Mouse (Mus musculus): ENCODE measurements around the gene Nek1. TPM values are rescaled to one million over a fixed set of nuclear protein-coding genes. Genes with fewer than 3 reads are reported as not detected.
A peak's percentile ranks its signal among the peaks of the same experiment; 100 is the strongest.

The Nek1 gene
- polyA plus RNA-seq, 1 experiment from 2014 or later, result 30.4 TPM

GRCm38 (mm10) chr8:61041951-61042350 lies 49.0 kb downstream of the Nek1 start:
- Histone ChIP-seq H3K9ac (ENCODE audit: low read depth, low read length) (no peak overlapping the region), H3K9me3 (ENCODE audit: control insufficient read depth, low read length) (no peaks in the 10 kb centered on the region), H3K27me3 (ENCODE audit: control insufficient read depth, insufficient read depth, low read length) (no peaks in the 10 kb centered on the region), H3K4me3 (ENCODE audit: low read depth, low read length) (no peak overlapping the region), H3K4me2 (replicated peaks; ENCODE audit: low read depth, low read length) (no peak overlapping the region), H3K36me3 (ENCODE audit: control insufficient read depth, insufficient read depth, low read length) (no peaks in the 10 kb centered on the region), H3K27ac (ENCODE audit: low read depth, low read length) (no peak overlapping the region), H3K4me1 (replicated peaks; ENCODE audit: control insufficient read depth, insufficient read depth, low read length) (no peaks in the 10 kb centered on the region)
- ATAC-seq (ENCODE audit: low FRiP score) (no peak), DNase-seq (ENCODE audit: low spot score) (peak; percentile 78)

GRCm38 (mm10) chr8:61043874-61044273 lies 50.9 kb downstream of the Nek1 start:
- DNase-seq (ENCODE audit: low spot score) (no peak), ATAC-seq (ENCODE audit: low FRiP score) (no peak)
- H3K27me3 ChIP-seq (ENCODE audit: control insufficient read depth, insufficient read depth, low read length), result no peaks in the 10 kb centered on the region
- H3K4me1 ChIP-seq (replicated peaks; ENCODE audit: control insufficient read depth, insufficient read depth, low read length), result no peaks in the 10 kb centered on the region
- no peak overlapping the region for H3K9ac ChIP-seq (ENCODE audit: low read depth, low read length)
- H3K4me3 ChIP-seq (ENCODE audit: low read depth, low read length), result no peak overlapping the region
- no peaks in the 10 kb centered on the region for H3K36me3 ChIP-seq (ENCODE audit: control insufficient read depth, insufficient read depth, low read length)
- no peak overlapping the region for H3K27ac ChIP-seq (ENCODE audit: low read depth, low read length)
- no peaks in the 10 kb centered on the region for H3K9me3 ChIP-seq (ENCODE audit: control insufficient read depth, low read length)
- no peak overlapping the region for H3K4me2 ChIP-seq (replicated peaks; ENCODE audit: low read depth, low read length)
- 80% methylated on average over 4 of the region's 4 CpGs for WGBS

DNA sequence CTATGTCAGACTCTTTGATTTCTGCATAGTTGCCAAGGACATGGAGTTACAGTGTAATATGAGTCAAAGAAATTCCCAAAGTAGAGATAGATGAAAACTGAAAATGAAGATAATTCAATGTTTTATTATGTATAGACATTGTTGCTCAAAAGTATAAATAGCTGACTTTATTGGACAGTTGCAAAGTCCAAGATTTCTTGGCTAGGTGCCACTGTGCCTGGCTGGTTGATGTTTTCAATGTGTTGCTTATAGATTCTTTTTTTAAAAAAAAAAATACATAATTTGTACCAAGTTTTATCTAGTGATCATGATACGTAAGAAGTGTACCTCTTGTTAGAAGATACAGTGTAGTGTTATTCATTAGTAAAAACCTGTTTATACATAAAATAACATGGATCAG lies 53.8 kb downstream of the Nek1 start:
- no peak for ATAC-seq (ENCODE audit: low FRiP score)
- Histone ChIP-seq H3K4me1 (replicated peaks; ENCODE audit: control insufficient read depth, insufficient read depth, low read length) (no peaks in the 10 kb centered on the region), H3K36me3 (ENCODE audit: control insufficient read depth, insufficient read depth, low read length) (no peaks in the 10 kb centered on the region), H3K27ac (ENCODE audit: low read depth, low read length) (no peak overlapping the region), H3K4me2 (replicated peaks; ENCODE audit: low read depth, low read length) (no peak overlapping the region), H3K9ac (ENCODE audit: low read depth, low read length) (no peak overlapping the region), H3K27me3 (ENCODE audit: control insufficient read depth, insufficient read depth, low read length) (no peaks in the 10 kb centered on the region), H3K4me3 (ENCODE audit: low read depth, low read length) (no peak overlapping the region), H3K9me3 (ENCODE audit: control insufficient read depth, low read length) (no peaks in the 10 kb centered on the region)
- DNase-seq (ENCODE audit: low spot score), result no peak
- WGBS, result 96% methylated on average over 1 of the region's 1 CpGs

- WGBS, result 88% methylated on average over 1 of the region's 1 CpGs
- Histone ChIP-seq H3K4me3 (ENCODE audit: low read depth, low read length) (no peak overlapping the region), H3K36me3 (ENCODE audit: control insufficient read depth, insufficient read depth, low read length) (no peaks in the 10 kb centered on the region), H3K9ac (ENCODE audit: low read depth, low read length) (no peak overlapping the region), H3K27ac (ENCODE audit: low read depth, low read length) (no peak overlapping the region), H3K4me1 (replicated peaks; ENCODE audit: control insufficient read depth, insufficient read depth, low read length) (no peaks in the 10 kb centered on the region), H3K9me3 (ENCODE audit: control insufficient read depth, low read length) (no peaks in the 10 kb centered on the region), H3K4me2 (replicated peaks; ENCODE audit: low read depth, low read length) (no peak overlapping the region), H3K27me3 (ENCODE audit: control insufficient read depth, insufficient read depth, low read length) (no peaks in the 10 kb centered on the region)
- DNase-seq (ENCODE audit: low spot score) (no peak), ATAC-seq (ENCODE audit: low FRiP score) (no peak)
Observed at GRCm38 (mm10) chr8:61053017-61053416, 60.0 kb downstream of the Nek1 start.

DNA sequence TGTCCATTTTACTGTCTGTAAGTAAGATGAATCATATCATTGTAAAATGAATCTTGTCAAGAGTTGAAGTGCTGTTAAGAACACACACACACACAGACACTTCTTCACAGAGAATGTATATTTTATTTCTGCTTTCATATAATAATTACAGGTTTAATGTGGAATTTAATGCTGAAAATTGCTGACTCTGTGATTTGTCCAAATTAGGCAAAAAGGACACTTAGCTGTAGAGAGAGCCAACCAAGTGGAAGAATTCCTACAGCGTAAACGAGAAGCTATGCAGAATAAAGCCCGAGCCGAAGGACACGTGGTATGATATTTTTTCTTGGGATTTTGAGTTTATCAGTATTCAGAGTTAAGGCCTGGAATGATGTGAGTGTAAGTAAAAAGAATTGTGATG lies 61.3 kb downstream of the Nek1 start:
- Histone ChIP-seq H3K9ac (ENCODE audit: low read depth, low read length) (no peak overlapping the region), H3K4me3 (ENCODE audit: low read depth, low read length) (no peak overlapping the region), H3K27me3 (ENCODE audit: control insufficient read depth, insufficient read depth, low read length) (no peaks in the 10 kb centered on the region), H3K36me3 (ENCODE audit: control insufficient read depth, insufficient read depth, low read length) (no peaks in the 10 kb centered on the region), H3K4me1 (replicated peaks; ENCODE audit: control insufficient read depth, insufficient read depth, low read length) (no peaks in the 10 kb centered on the region), H3K27ac (ENCODE audit: low read depth, low read length) (no peak overlapping the region), H3K4me2 (replicated peaks; ENCODE audit: low read depth, low read length) (no peak overlapping the region), H3K9me3 (ENCODE audit: control insufficient read depth, low read length) (no peaks in the 10 kb centered on the region)
- DNase-seq (ENCODE audit: low spot score) (no peak), ATAC-seq (ENCODE audit: low FRiP score) (no peak)
- WGBS, result 95% methylated on average over 5 of the region's 5 CpGs

DNA sequence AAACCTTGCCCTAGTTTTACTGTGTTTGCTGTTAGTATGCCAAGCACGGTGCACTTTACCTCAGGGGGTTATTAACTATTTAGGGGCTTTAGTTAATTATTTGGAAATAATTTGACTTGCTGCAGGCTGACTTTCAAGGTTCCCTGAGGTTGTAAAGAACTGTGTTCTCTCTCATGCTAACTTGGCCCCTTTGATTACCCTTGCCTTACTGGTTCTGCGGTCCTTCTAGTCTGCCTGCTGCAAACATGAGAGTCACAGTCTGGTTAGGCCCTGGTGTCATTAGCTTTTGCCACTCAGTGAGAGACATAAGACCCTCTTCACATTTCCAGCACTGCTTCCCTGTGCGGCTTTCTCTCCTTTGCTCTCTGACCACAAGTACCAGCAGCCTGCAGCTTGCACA lies 64.0 kb downstream of the Nek1 start:
- no peak for ATAC-seq (ENCODE audit: low FRiP score)

DNA sequence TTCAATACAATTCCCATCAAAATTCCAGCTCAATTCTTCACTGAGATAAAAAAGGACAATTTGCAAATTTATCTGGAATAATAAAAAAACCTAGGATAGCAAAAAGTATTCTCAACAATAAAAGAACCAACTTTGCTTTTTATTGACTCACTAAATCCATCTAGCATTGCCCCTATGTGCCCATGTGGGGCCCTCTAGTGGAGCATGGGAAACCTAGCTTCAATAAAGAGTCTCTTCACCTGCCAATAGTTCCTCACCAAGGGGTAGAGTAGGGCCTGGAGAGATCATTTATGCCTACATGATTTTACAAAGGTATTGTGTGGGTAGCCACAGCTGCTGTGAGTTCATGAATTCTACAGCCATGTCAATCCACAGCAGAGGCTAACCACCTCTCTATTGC lies 66.1 kb downstream of the Nek1 start:
- no peak overlapping the region for H3K4me3 ChIP-seq (ENCODE audit: low read depth, low read length)
- DNase-seq (ENCODE audit: low spot score) (no peak), ATAC-seq (ENCODE audit: low FRiP score) (no peak)
- no peak overlapping the region for H3K9ac ChIP-seq (ENCODE audit: low read depth, low read length)
- H3K4me2 ChIP-seq (replicated peaks; ENCODE audit: low read depth, low read length), result no peak overlapping the region
- no peaks in the 10 kb centered on the region for H3K9me3 ChIP-seq (ENCODE audit: control insufficient read depth, low read length)
- no peak overlapping the region for H3K27ac ChIP-seq (ENCODE audit: low read depth, low read length)
- H3K4me1 ChIP-seq (replicated peaks; ENCODE audit: control insufficient read depth, insufficient read depth, low read length), result no peaks in the 10 kb centered on the region
- no peaks in the 10 kb centered on the region for H3K36me3 ChIP-seq (ENCODE audit: control insufficient read depth, insufficient read depth, low read length)
- H3K27me3 ChIP-seq (ENCODE audit: control insufficient read depth, insufficient read depth, low read length), result no peaks in the 10 kb centered on the region

More for the DNA sequence above, 64.0 kb downstream of the Nek1 start:
- WGBS, result 79% methylated on average over 3 of the region's 3 CpGs
- H3K36me3 ChIP-seq (ENCODE audit: control insufficient read depth, insufficient read depth, low read length), result no peaks in the 10 kb centered on the region
- H3K9ac ChIP-seq (ENCODE audit: low read depth, low read length), result no peak overlapping the region
- H3K4me2 ChIP-seq (replicated peaks; ENCODE audit: low read depth, low read length), result no peak overlapping the region
- no peak overlapping the region for H3K4me3 ChIP-seq (ENCODE audit: low read depth, low read length)
- no peaks in the 10 kb centered on the region for H3K9me3 ChIP-seq (ENCODE audit: control insufficient read depth, low read length)
- DNase-seq (ENCODE audit: low spot score), result no peak
- H3K27me3 ChIP-seq (ENCODE audit: control insufficient read depth, insufficient read depth, low read length), result no peaks in the 10 kb centered on the region
- H3K4me1 ChIP-seq (replicated peaks; ENCODE audit: control insufficient read depth, insufficient read depth, low read length), result no peaks in the 10 kb centered on the region
- H3K27ac ChIP-seq (ENCODE audit: low read depth, low read length), result no peak overlapping the region

GRCm38 (mm10) chr8:61060412-61060811 lies 67.4 kb downstream of the Nek1 start:
- 87% methylated on average over 7 of the region's 7 CpGs for WGBS
- no peaks in the 10 kb centered on the region for H3K36me3 ChIP-seq (ENCODE audit: control insufficient read depth, insufficient read depth, low read length)
- DNase-seq (ENCODE audit: low spot score) (no peak), ATAC-seq (ENCODE audit: low FRiP score) (no peak)
- no peak overlapping the region for H3K27ac ChIP-seq (ENCODE audit: low read depth, low read length)
- no peaks in the 10 kb centered on the region for H3K9me3 ChIP-seq (ENCODE audit: control insufficient read depth, low read length)
- no peak overlapping the region for H3K9ac ChIP-seq (ENCODE audit: low read depth, low read length)
- H3K4me1 ChIP-seq (replicated peaks; ENCODE audit: control insufficient read depth, insufficient read depth, low read length), result no peaks in the 10 kb centered on the region
- H3K4me3 ChIP-seq (ENCODE audit: low read depth, low read length), result no peak overlapping the region
- no peaks in the 10 kb centered on the region for H3K27me3 ChIP-seq (ENCODE audit: control insufficient read depth, insufficient read depth, low read length)
- no peak overlapping the region for H3K4me2 ChIP-seq (replicated peaks; ENCODE audit: low read depth, low read length)

GRCm38 (mm10) chr8:61075059-61075458 lies 82.1 kb downstream of the Nek1 start:
- no peak overlapping the region for H3K4me2 ChIP-seq (replicated peaks; ENCODE audit: low read depth, low read length)

More at GRCm38 (mm10) chr8:61075059-61075458, 82.1 kb downstream of the Nek1 start:
- Histone ChIP-seq H3K27ac (ENCODE audit: low read depth, low read length) (no peak overlapping the region), H3K36me3 (ENCODE audit: control insufficient read depth, insufficient read depth, low read length) (no peaks in the 10 kb centered on the region), H3K4me3 (ENCODE audit: low read depth, low read length) (no peak overlapping the region), H3K4me1 (replicated peaks; ENCODE audit: control insufficient read depth, insufficient read depth, low read length) (no peaks in the 10 kb centered on the region), H3K27me3 (ENCODE audit: control insufficient read depth, insufficient read depth, low read length) (no peaks in the 10 kb centered on the region), H3K9ac (ENCODE audit: low read depth, low read length) (no peak overlapping the region), H3K9me3 (ENCODE audit: control insufficient read depth, low read length) (no peaks in the 10 kb centered on the region)
- DNase-seq (ENCODE audit: low spot score), result no peak
- no peak for ATAC-seq (ENCODE audit: low FRiP score)

Data from hindbrain, embryonic 11.5 days (tissue).